Mouse (Mus musculus) neural tube, embryonic 15.5 days (tissue): ENCODE measurements at regions not wholly inside any gene's neighbourhood (a gene's known extent, or its start where the extent isn't known, plus 50 kb on each side); places are given as distances from the start of the nearest gene placed in this dataset.
"Not testable (repeated sequence)": the region's sequence is repeated elsewhere in the genome, so short reads cannot be mapped to it uniquely, and the experiment has no call there.

ENCODE experiments used
- ATAC-seq: fragments of 200-750 bp; cut with Nextera tagmentation; 2 replicates; pipeline ENCODE4 v1.8.0; 2017; ENCODE audit warnings: mild to moderate bottlenecking, moderate TSS enrichment, moderate library complexity; ENCODE audit not compliant: low FRiP score
- H3K27ac ChIP-seq: fragments of 300-500 bp; sonication (generic); replicated peaks from 2 replicates; pipeline ENCODE4 v1.5.1; 2015; ENCODE audit warnings: mild to moderate bottlenecking, inconsistent platforms
- H3K27me3 ChIP-seq: fragments of 300-500 bp; sonication (generic); replicated peaks from 2 replicates; pipeline ENCODE4 v1.6.1; 2015; ENCODE audit warnings: inconsistent platforms
- H3K36me3 ChIP-seq: fragments of 300-500 bp; sonication (generic); 2 replicates; pipeline ENCODE4 v1.6.1; 2015; ENCODE audit warnings: inconsistent platforms
- H3K4me1 ChIP-seq: fragments of 300-500 bp; sonication (generic); 2 replicates; pipeline ENCODE4 v1.6.1; 2015; ENCODE audit warnings: inconsistent platforms
- H3K4me2 ChIP-seq: fragments of 300-500 bp; sonication (generic); 2 replicates; pipeline ENCODE4 v1.6.1; 2015; ENCODE audit warnings: inconsistent platforms, mild to moderate bottlenecking, moderate library complexity
- H3K4me3 ChIP-seq: fragments of 300-500 bp; sonication (generic); replicated peaks from 2 replicates; pipeline ENCODE4 v1.5.1; 2015; ENCODE audit warnings: mild to moderate bottlenecking, inconsistent platforms
- H3K9ac ChIP-seq: fragments of 300-500 bp; sonication (generic); replicated peaks from 2 replicates; pipeline ENCODE4 v1.6.1; 2015; ENCODE audit warnings: mild to moderate bottlenecking, inconsistent platforms
- H3K9me3 ChIP-seq: fragments of 300-500 bp; sonication (generic); replicated peaks from 2 replicates; pipeline ENCODE4 v1.6.1; 2016; ENCODE audit warnings: inconsistent platforms
- WGBS: fragments of 180-500 bp; shearing (Covaris S2); methylation state at CpG from one replicate; pipeline ENCODE4 v1.1.7; 2015; ENCODE audit warnings: mixed read lengths; 5-methylcytosine and 5-hydroxymethylcytosine counted together

DNA sequence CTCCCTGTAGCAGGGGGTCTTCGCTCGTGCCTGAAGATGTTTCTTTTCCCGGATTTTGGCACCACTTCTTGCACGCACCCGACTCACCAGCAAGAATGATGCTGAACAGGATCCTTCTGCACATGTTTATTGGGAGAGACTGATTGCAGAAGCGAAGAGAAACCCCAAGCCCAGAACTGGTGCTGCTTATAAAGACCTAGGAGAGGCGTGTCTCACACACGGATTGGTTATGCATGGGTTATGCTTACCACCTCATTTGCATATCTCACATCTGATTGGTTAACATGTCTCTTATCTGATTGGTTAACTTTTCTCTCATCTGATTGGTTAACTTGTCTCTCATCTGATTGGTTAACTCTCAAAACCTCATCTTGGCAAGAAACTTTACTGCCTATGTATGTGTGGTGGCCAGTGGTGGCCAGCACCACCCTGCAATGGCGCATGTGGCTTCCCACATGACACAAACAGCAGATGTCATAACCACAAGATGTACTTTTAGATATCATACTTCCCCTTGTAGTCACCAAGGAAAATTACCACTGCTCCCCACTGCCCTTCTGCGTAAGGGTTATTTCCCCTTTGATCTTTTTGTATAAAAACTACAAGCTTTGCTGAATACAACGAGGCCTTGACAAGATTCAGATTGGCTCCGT, 125.8 kb upstream of the Ubl3 start:
- H3K9ac ChIP-seq, H3K4me3 ChIP-seq, H3K4me1 ChIP-seq, H3K9me3 ChIP-seq, H3K27me3 ChIP-seq, ATAC-seq, H3K4me2 ChIP-seq, H3K27ac ChIP-seq, H3K36me3 ChIP-seq: not testable (repeated sequence)
- WGBS: 93% methylated on average over 12 of the region's 12 CpGs

DNA sequence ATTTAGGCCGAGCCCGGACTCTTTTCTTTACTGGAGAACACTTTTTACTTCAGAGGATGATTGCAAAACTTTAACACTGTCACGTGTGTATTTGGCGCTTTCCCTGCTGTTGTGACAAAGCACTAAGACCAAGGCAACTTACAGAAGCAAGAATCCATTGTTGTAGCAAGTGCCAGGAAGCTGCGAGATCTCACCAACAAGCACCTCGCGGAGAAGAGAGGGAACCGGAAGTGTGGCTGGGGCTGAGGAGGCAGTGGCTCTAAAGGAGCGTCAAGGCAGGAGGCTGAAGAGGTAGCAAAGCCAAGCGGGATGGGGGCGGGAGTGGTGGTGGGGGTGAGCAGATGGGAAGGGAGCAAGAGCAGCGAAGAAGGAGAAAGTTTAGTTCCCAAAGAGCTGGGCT, 121.7 kb upstream of the Ubl3 start:
- Histone ChIP-seq H3K27ac (no peak overlapping the region), H3K36me3 (no peaks in the 10 kb centered on the region)
- 85% methylated on average over 12 of the region's 12 CpGs for WGBS

DNA sequence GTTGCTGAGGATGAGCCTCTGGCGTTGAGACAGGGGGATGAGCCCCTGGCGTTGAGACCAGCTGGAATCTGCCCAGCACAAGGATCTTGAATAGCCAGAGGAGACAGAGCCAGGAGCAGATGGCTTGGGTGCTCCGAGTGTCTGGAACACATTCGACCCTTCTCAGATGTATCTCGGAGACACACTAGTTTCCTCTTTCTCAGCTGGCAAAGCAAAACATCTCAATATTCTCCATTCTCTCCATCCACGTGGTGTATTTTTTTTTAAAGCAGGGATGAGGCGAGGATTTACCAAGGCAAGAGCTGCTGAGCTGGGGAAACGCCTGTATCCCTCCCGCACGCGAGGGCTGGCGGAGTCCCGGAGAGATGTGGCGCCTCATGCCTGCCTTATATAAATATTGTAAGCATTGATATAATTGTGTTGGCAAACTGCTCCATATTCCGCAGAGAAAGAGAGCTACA, 109.7 kb upstream of the Ubl3 start:
- Histone ChIP-seq H3K9ac (no peak overlapping the region), H3K9me3 (0 out of 2 replicates have a peak, but pooled peaks cover 3% of the 10 kb centered on the region), H3K4me3 (no peak overlapping the region), H3K27ac (peak overlapping the region; percentile 43), H3K4me2 (peak overlapping the region; percentile 34), H3K36me3 (no peaks in the 10 kb centered on the region), H3K27me3 (no peaks in the 10 kb centered on the region), H3K4me1 (peaks cover 17% of the 10 kb centered on the region)
- 61% methylated on average over 15 of the region's 15 CpGs for WGBS
- ATAC-seq: peak; percentile 38; the same call in 1 of the 2 replicates

More for the DNA sequence above, 121.7 kb upstream of the Ubl3 start:
- H3K4me1 ChIP-seq: no peaks in the 10 kb centered on the region
- H3K4me3 ChIP-seq: no peak overlapping the region
- H3K27me3 ChIP-seq: no peaks in the 10 kb centered on the region
- ATAC-seq: no peak
- H3K9me3 ChIP-seq: no peaks in the 10 kb centered on the region
- no peak overlapping the region for H3K9ac ChIP-seq
- no peak overlapping the region for H3K4me2 ChIP-seq

DNA sequence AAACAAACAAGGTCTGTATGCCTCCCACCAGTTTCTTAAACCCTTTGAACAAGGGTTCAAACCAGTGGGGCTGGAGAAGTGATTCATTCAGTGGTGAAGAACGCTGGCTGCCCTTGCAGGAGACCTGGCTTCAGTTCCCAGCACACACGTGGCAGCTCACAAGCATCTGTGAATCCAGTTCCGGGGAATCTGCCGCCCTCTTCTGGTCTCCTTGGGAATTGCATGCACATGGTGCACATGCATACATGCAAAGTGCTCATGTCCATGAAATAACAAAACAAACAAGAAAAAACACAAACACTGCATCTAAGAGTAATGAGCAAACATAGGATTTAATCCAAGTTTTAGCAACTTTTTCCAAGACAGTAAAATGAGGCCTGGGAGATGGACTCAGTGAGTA, 108.5 kb upstream of the Ubl3 start:
- no peaks in the 10 kb centered on the region for H3K27me3 ChIP-seq
- H3K4me1 ChIP-seq: peaks cover 17% of the 10 kb centered on the region
- no peaks in the 10 kb centered on the region for H3K36me3 ChIP-seq
- no peak overlapping the region for H3K4me3 ChIP-seq
- ATAC-seq: no peak
- H3K9ac ChIP-seq: no peak overlapping the region
- 0 out of 2 replicates have a peak, but pooled peaks cover 3% of the 10 kb centered on the region for H3K9me3 ChIP-seq
- no peak overlapping the region for H3K27ac ChIP-seq
- no peak overlapping the region for H3K4me2 ChIP-seq
- 88% methylated on average over 4 of the region's 4 CpGs for WGBS

DNA sequence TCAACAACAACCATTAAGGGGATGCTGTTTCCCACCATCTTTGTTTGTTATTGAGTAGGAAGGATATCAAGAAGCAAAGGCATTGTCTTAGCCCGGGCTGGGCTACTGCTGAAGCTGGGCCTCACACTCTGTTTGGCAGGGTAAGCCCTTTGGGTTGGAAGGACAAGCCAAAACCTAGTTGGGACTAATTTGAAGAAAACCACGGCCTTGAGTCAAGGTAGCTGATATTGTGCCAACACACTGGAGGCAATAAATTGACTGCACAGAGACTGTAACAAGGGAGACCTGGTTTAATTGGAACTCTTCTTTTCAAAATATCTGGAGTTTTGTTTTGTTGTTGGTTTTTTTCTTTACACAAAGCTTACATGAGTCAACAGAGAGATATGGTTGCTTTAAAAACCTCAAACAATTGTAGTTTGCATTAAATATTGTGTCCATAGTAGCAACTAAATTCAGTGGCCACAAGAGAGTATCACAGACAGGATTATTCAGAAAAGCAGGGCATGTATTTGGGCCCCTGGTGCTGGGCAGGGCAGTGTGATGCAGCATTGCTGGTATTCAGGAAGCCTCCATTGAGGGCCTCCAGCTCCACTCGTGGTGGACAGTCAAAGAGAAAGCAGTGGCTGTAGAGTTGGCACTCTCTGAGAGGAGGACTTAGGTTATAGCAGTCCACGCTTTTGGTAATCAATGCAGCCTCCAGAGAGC, 105.5 kb upstream of the Ubl3 start:
- Histone ChIP-seq H3K9ac (no peak overlapping the region), H3K9me3 (0 out of 2 replicates have a peak, but pooled peaks cover 3% of the 10 kb centered on the region), H3K27ac (no peak overlapping the region), H3K4me2 (no peak overlapping the region), H3K4me1 (peaks cover 13% of the 10 kb centered on the region), H3K36me3 (no peaks in the 10 kb centered on the region), H3K27me3 (no peaks in the 10 kb centered on the region), H3K4me3 (no peak overlapping the region)
- WGBS: 69% methylated on average over 4 of the region's 4 CpGs
- ATAC-seq: no peak

DNA sequence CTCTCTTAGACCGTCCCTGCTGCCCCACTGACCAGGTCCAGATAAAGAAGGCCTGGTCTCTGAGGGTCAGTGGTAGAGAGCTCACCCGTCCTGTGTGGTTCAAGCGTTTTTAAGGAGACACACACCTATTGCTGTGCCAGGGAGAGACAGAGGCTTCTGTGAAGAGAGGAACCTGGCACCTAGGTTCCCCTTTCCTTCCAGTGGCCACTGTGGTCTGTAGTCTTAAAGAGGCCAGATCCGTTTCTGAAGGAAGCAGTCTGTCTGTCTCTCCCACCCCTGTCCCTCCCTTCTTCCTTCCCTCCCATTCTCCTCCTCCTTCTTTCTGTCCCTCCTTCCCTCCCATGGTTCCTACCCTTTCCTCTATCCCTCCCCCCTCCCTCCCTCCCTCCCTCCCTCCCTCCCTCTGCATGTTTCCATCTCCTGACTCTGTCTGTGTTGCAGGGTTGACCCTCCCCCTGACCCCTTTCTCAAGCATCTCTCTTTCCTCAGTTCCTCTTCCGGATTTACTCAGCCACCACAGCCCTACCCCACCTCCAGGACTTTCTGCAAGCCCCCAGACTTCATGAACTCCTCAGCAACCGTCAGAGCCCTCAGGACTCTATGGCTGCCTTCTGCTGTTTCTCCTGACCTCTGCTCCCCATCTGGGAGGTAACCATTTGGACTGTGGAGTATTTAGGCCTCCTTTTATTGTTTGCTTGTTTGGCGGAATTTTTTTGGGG, 100.1 kb upstream of the Ubl3 start:
- no peak overlapping the region for H3K27ac ChIP-seq
- ATAC-seq: no peak
- no peak overlapping the region for H3K9ac ChIP-seq
- H3K27me3 ChIP-seq: no peaks in the 10 kb centered on the region
- H3K4me3 ChIP-seq: no peak overlapping the region
- no peaks in the 10 kb centered on the region for H3K36me3 ChIP-seq
- no peaks in the 10 kb centered on the region for H3K9me3 ChIP-seq
- H3K4me2 ChIP-seq: no peak overlapping the region
- WGBS: 63% methylated on average over 7 of the region's 7 CpGs
- H3K4me1 ChIP-seq: peaks cover 3% of the 10 kb centered on the region

DNA sequence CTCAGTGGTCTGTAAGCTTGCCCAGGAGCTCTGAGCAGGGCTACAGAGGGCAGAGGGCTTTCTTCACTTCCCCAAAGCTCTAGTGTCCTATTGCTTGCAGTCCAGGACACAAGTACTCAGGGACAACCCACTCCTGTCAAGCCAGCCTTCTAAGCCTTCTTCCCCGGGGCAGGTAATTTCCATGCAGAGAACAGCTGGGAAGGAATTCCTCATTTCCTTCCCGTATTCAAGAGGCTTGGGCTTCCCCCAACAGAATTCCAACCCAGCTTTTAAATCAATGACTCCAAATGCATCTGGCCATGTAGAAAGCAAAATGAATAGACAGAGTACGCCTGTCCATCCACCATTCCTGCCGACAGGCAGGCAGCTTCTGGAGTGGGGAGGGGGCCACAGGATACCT, 99.1 kb upstream of the Ubl3 start:
- H3K36me3 ChIP-seq: no peaks in the 10 kb centered on the region
- H3K4me2 ChIP-seq: no peak overlapping the region
- no peak overlapping the region for H3K9ac ChIP-seq
- no peaks in the 10 kb centered on the region for H3K9me3 ChIP-seq
- no peaks in the 10 kb centered on the region for H3K27me3 ChIP-seq
- no peak overlapping the region for H3K27ac ChIP-seq
- ATAC-seq: no peak
- WGBS: 59% methylated on average over 4 of the region's 4 CpGs
- H3K4me1 ChIP-seq: peaks cover 8% of the 10 kb centered on the region
- H3K4me3 ChIP-seq: no peak overlapping the region

DNA sequence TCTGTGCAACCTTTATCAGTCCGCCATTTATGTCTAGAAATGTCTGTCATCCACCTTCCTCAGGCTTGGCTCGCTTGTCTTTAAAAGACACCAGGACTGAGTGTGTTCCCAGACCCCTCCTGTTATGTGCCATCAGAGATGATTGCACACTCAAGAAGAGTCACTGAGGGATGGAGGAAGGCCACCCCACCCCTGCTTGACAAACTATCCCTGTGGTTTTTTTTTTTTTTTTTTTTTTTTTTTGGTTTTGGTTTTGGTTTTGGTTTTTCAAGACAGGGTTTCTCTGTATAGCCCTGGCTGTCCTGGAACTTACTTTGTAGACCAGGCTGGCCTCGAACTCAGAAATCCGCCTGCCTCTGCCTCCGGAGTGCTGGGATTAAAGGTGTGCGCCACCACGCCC, 97.0 kb upstream of the Ubl3 start:
- not testable (repeated sequence) for H3K9ac ChIP-seq, H3K4me3 ChIP-seq, H3K9me3 ChIP-seq, H3K4me2 ChIP-seq, H3K27me3 ChIP-seq, ATAC-seq, H3K36me3 ChIP-seq, H3K4me1 ChIP-seq, H3K27ac ChIP-seq
- WGBS: 98% methylated on average over 7 of the region's 7 CpGs

DNA sequence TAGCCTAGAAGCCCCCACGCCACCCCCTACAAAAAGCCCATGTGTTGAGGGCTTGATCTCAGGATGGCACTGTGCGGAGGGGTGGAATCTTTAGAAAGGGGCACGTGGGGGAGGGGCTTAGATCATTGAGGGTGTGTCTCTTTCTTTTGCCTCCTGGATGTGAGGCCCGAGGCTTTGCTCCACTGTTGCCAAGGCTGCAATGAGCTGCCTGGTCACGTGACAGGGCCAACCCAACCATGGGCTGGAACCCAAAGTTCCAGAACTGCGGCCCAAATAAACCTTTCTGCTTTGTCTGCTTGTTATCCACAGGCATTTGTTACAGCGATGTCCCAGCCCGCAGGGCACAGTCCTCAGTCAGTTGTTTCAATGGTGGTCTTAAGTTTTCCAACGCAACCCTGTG, 96.5 kb upstream of the Ubl3 start:
- ATAC-seq: no peak
- WGBS: 77% methylated on average over 9 of the region's 9 CpGs
- peaks cover 8% of the 10 kb centered on the region for H3K4me1 ChIP-seq
- H3K27ac ChIP-seq: no peak overlapping the region
- H3K9me3 ChIP-seq: no peaks in the 10 kb centered on the region
- no peak overlapping the region for H3K9ac ChIP-seq
- H3K27me3 ChIP-seq: no peaks in the 10 kb centered on the region
- no peaks in the 10 kb centered on the region for H3K36me3 ChIP-seq
- no peak overlapping the region for H3K4me2 ChIP-seq
- no peak overlapping the region for H3K4me3 ChIP-seq

DNA sequence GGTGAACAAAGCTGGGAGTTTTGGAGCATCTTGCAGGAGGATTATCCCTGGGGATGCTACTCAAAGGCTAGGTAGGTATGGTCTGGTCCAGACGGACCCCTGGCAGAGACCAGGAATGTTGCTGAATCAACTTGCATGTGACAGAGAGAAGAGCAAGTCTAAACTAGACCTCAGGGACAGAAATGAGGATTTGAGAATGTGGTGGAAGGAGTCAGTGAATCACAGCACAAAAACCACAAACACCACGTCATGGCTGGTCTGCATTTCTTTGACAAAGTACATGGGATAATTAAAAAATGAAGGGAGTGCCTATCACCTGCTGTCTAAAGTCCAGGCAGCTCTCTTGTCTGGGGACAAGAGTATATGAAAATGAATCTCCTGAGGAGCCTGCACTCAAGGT, 95.1 kb upstream of the Ubl3 start:
- Histone ChIP-seq H3K9me3 (no peaks in the 10 kb centered on the region), H3K27me3 (no peaks in the 10 kb centered on the region), H3K4me2 (no peak overlapping the region), H3K27ac (no peak overlapping the region), H3K36me3 (no peaks in the 10 kb centered on the region), H3K4me3 (no peak overlapping the region), H3K9ac (no peak overlapping the region), H3K4me1 (peaks cover 8% of the 10 kb centered on the region)
- WGBS: 53% methylated on average over 2 of the region's 2 CpGs
- no peak for ATAC-seq

DNA sequence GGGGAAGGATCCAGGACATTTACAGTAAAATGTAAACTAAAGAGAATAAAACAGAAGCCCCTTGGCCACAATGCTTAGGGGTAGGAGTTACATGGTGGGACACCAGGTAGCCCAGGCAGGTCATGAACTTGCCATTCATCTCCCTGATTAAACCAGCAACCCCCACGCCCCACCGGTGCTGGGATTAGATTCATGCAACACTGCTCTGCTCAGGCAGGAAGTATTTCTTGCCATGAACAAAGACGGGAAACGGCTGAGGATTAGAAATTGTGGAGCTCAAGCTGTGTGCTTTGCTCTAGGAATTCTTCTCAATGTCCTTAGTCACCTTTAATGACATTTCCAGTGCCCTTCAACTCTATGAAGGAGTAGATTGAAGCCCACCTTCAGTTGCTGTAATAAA, 93.2 kb upstream of the Ubl3 start:
- no peak overlapping the region for H3K4me2 ChIP-seq
- WGBS: 65% methylated on average over 4 of the region's 4 CpGs
- H3K27ac ChIP-seq: no peak overlapping the region
- H3K27me3 ChIP-seq: no peaks in the 10 kb centered on the region
- peaks cover 8% of the 10 kb centered on the region for H3K4me1 ChIP-seq
- H3K36me3 ChIP-seq: no peaks in the 10 kb centered on the region
- H3K9ac ChIP-seq: no peak overlapping the region
- H3K4me3 ChIP-seq: no peak overlapping the region
- no peak for ATAC-seq
- H3K9me3 ChIP-seq: no peaks in the 10 kb centered on the region

DNA sequence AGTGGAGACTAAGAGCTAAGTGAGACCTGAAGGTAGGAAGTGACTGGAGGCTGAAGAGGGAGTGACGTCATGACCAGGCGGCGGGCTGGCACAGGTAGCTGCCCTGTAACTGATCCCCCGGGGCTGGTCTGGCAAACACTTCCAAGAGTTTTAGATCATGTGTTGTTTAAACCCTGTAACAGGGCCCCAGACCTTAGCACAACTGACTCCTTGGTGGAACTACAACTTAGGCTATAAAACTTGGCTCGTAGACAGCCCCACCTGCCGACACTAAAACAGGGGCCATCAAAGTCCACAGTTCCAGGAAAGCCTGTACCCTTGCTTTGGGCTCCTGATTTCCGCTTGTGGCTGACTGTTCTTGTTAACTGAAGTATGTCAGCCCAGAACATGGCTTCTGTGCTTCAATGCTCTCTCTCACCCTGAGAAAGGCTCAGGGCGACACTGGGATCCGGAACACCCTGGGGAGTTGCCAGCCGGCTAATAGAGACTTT, 92.6 kb upstream of the Ubl3 start:
- Histone ChIP-seq H3K9me3 (no peaks in the 10 kb centered on the region), H3K4me2 (no peak overlapping the region), H3K36me3 (no peaks in the 10 kb centered on the region), H3K9ac (no peak overlapping the region), H3K27ac (no peak overlapping the region), H3K4me3 (no peak overlapping the region), H3K4me1 (peaks cover 8% of the 10 kb centered on the region), H3K27me3 (no peaks in the 10 kb centered on the region)
- 66% methylated on average over 10 of the region's 10 CpGs for WGBS
- no peak for ATAC-seq
